Mouse (Mus musculus) forelimb bud, embryonic 11.5 days (tissue): ENCODE data around the gene Pard3.

Source experiments
- DNase-seq: peaks from one replicate; pipeline ENCODE4 v3.0.0-alpha.2; 2012; ENCODE audit warnings: low read depth, low spot score

The Pard3 gene

GRCm38 (mm10) chr8:127229325-127230232, 165.9 kb downstream of the Pard3 start:
- no peak for DNase-seq

GRCm38 (mm10) chr8:127230233-127230595, 166.5 kb downstream of the Pard3 start:
- DNase-seq, result no peak

GRCm38 (mm10) chr8:127243351-127243750, 179.7 kb downstream of the Pard3 start:
- no peak for DNase-seq

- DNase-seq, result no peak
Observed at GRCm38 (mm10) chr8:127243841-127244240, 180.1 kb downstream of the Pard3 start.

GRCm38 (mm10) chr8:127250746-127251145, 187.1 kb downstream of the Pard3 start:
- DNase-seq, result no peak

- DNase-seq, result no peak
Observed at GRCm38 (mm10) chr8:127251476-127251875, 187.8 kb downstream of the Pard3 start.

GRCm38 (mm10) chr8:127251985-127252384, 188.3 kb downstream of the Pard3 start:
- DNase-seq, result no peak

- no peak for DNase-seq
Observed at GRCm38 (mm10) chr8:127254625-127255024, 190.9 kb downstream of the Pard3 start.

GRCm38 (mm10) chr8:127257086-127257485, 193.4 kb downstream of the Pard3 start:
- DNase-seq, result no peak

- no peak for DNase-seq
Observed at GRCm38 (mm10) chr8:127261051-127261450, 197.4 kb downstream of the Pard3 start.

- DNase-seq, result no peak
Observed at GRCm38 (mm10) chr8:127262026-127262425, 198.3 kb downstream of the Pard3 start.

- no peak for DNase-seq
Observed at GRCm38 (mm10) chr8:127262436-127262835, 198.7 kb downstream of the Pard3 start.

- DNase-seq, result no peak
Observed at GRCm38 (mm10) chr8:127262926-127263325, 199.2 kb downstream of the Pard3 start.

- DNase-seq, result no peak
Observed at GRCm38 (mm10) chr8:127263457-127263856, 199.8 kb downstream of the Pard3 start.

- no peak for DNase-seq
Observed at GRCm38 (mm10) chr8:127264691-127265470, 201.2 kb downstream of the Pard3 start.

- no peak for DNase-seq
Observed at GRCm38 (mm10) chr8:127266777-127267176, 203.1 kb downstream of the Pard3 start.

GRCm38 (mm10) chr8:127268239-127269024, 204.7 kb downstream of the Pard3 start:
- DNase-seq, result no peak

GRCm38 (mm10) chr8:127269082-127269747, 205.5 kb downstream of the Pard3 start:
- DNase-seq, result no peak

- DNase-seq, result no peak
Observed at GRCm38 (mm10) chr8:127271186-127271585, 207.5 kb downstream of the Pard3 start.

- no peak for DNase-seq
Observed at GRCm38 (mm10) chr8:127280299-127280974, 216.7 kb downstream of the Pard3 start.

- no peak for DNase-seq
Observed at GRCm38 (mm10) chr8:127281035-127281434, 217.3 kb downstream of the Pard3 start.
